In genomic region chr9:43221643-43222428, GRCm38 (mm10) we compare ENCODE assay signal across 8 mouse cellular contexts. TPM values are rescaled to one million over a fixed set of nuclear protein-coding genes. Genes with fewer than 3 reads are reported as not detected.
DNase-seq lines count a peak whose midpoint lies in the region; ATAC-seq and TF ChIP-seq lines count a peak whose summit lies in the region.

No protein-coding gene starts in this region.

- ATAC-seq in forebrain, embryonic 13.5 days = peak; percentile 57

- no peak overlapping the region for H3K4me2 ChIP-seq in forebrain, embryonic 13.5 days

- TF ChIP-seq CTCF in MEL (IDR thresholded peaks at IDR 0.05 in 2 of 3, conservative IDR thresholded peaks at IDR 0.05 in 1 of 3; ENCODE audit: control insufficient read depth in 1 of 3, insufficient read depth in 1 of 3, low read depth in 2 of 3, low read length in 3 of 3, poor library complexity in 1 of 3, severe bottlenecking in 1 of 3) = peak; percentile 72 to 92 (median 81)

- no peak overlapping the region for H3K27ac ChIP-seq in MEL (ENCODE audit: control insufficient read depth, low read depth, low read length)
- H3K27ac ChIP-seq in forebrain, embryonic 13.5 days = no peak overlapping the region
- peak overlapping the region; percentile 74 for H3K27ac ChIP-seq in hindbrain, embryonic 10.5 days

- no peak for TF ChIP-seq EP300 in MEL (IDR thresholded peaks at IDR 0.05; ENCODE audit: low read depth in 1 of 2, low read length in 2 of 2)

- TF ChIP-seq RAD21 in MEL (IDR thresholded peaks at IDR 0.05; ENCODE audit: low read depth, low read length) = peak; percentile 92

- no peak; a peak in 1 of 4 replicates for TF ChIP-seq POLR2A in MEL (IDR thresholded peaks at IDR 0.05; ENCODE audit: control insufficient read depth in 1 of 2, insufficient read depth in 1 of 2, low read depth in 1 of 2, low read length in 2 of 2, poor library complexity in 1 of 2)

- H3K79me2 ChIP-seq in MEL (ENCODE audit: control insufficient read depth, insufficient read depth, low read length, poor library complexity) = peaks cover 1% of the 10 kb centered on the region; the same call in 1 of the 2 replicates

- peak; percentile 79 for DNase-seq in MEL (ENCODE audit: low read depth, low spot score)
- DNase-seq in c-Kit-positive CD71-positive TER-119-positive erythroid progenitor cells, embryonic 14.5 days (ENCODE audit: low spot score) = peak; percentile 79
- peak; percentile 87 for DNase-seq in hindbrain, embryonic 10.5 days (ENCODE audit: low spot score)
- DNase-seq in layer of hippocampus, postnatal 10 days (ENCODE audit: low spot score in 2 of 2) = peak; percentile 94 to 96
- peak; percentile 78 for DNase-seq in lung, postnatal 25 days (ENCODE audit: low spot score)
- peak; percentile 96 for DNase-seq in right cerebral cortex, adult 2 months (ENCODE audit: low spot score in 2 of 2)
- peak; percentile 80 to 82 for DNase-seq in urinary bladder, postnatal 36 days (ENCODE audit: low spot score in 2 of 2)

- H3K9me3 ChIP-seq in MEL (replicated peaks; ENCODE audit: insufficient read depth, low read length) = no peaks in the 10 kb centered on the region
- no peaks in the 10 kb centered on the region for H3K9me3 ChIP-seq in forebrain, embryonic 13.5 days (replicated peaks)
- H3K9me3 ChIP-seq in hindbrain, embryonic 10.5 days = no peaks in the 10 kb centered on the region

- H3K36me3 ChIP-seq in MEL (ENCODE audit: control insufficient read depth in 1 of 2, insufficient read depth in 2 of 2, low read length in 2 of 2) = peaks cover 3 to 17% of the 10 kb centered on the region in 2 experiments; a peak in 3 of 4 replicates
- no peaks in the 10 kb centered on the region for H3K36me3 ChIP-seq in forebrain, embryonic 13.5 days (ENCODE audit: poor library complexity, severe bottlenecking)
- peaks cover 6% of the 10 kb centered on the region; the same call in 1 of the 2 replicates for H3K36me3 ChIP-seq in hindbrain, embryonic 10.5 days

- WGBS in forebrain, embryonic 13.5 days = 32% methylated on average over 18 of the region's 18 CpGs
- 30% methylated on average over 18 of the region's 18 CpGs for WGBS in hindbrain, embryonic 10.5 days

- no peak overlapping the region for H3K4me3 ChIP-seq in MEL (ENCODE audit: control insufficient read depth in 1 of 2, insufficient read depth in 1 of 2, low read depth in 2 of 2, low read length in 2 of 2)
- no peak overlapping the region for H3K4me3 ChIP-seq in forebrain, embryonic 13.5 days
- H3K4me3 ChIP-seq in hindbrain, embryonic 10.5 days = no peak overlapping the region; the same call in 1 of the 2 replicates

- no peak overlapping the region for H3K9ac ChIP-seq in MEL (ENCODE audit: control insufficient read depth, low read depth, low read length, poor library complexity, severe bottlenecking)
- no peak overlapping the region for H3K9ac ChIP-seq in forebrain, embryonic 13.5 days

- peaks cover 3 to 22% of the 10 kb centered on the region in 2 experiments; a peak in 3 of 4 replicates for H3K4me1 ChIP-seq in MEL (ENCODE audit: control insufficient read depth in 1 of 2, insufficient read depth in 2 of 2, low read length in 2 of 2)
- H3K4me1 ChIP-seq in forebrain, embryonic 13.5 days = peaks cover 3% of the 10 kb centered on the region; the same call in 1 of the 2 replicates
- H3K4me1 ChIP-seq in hindbrain, embryonic 10.5 days (replicated peaks) = peaks cover 25% of the 10 kb centered on the region

- H3K27me3 ChIP-seq in MEL (ENCODE audit: control insufficient read depth in 1 of 2, insufficient read depth in 2 of 2, low read length in 2 of 2) = no peaks in the 10 kb centered on the region
- no peaks in the 10 kb centered on the region for H3K27me3 ChIP-seq in forebrain, embryonic 13.5 days
- H3K27me3 ChIP-seq in hindbrain, embryonic 10.5 days (ENCODE audit: insufficient read depth, poor library complexity, severe bottlenecking) = no peaks in the 10 kb centered on the region; the same call in 1 of the 2 replicates

TF ChIP-seq in MEL, 35 proteins besides CTCF, POLR2A, EP300 and RAD21:
- TF ChIP-seq ZC3H11A (IDR thresholded peaks at IDR 0.05; ENCODE audit: low read depth, low read length) (peak; percentile 95), MAX (IDR thresholded peaks at IDR 0.05; ENCODE audit: low read length) (no peak), MYC (IDR thresholded peaks at IDR 0.05; ENCODE audit: low read depth, low read length) (0 out of 2 replicates have a peak, but pooled peaks have one; percentile 28), MEF2A (IDR thresholded peaks at IDR 0.05; ENCODE audit: extremely low read depth, insufficient replicate concordance, low read depth, low read length, poor library complexity, severe bottlenecking) (no peak), MAFK (IDR thresholded peaks at IDR 0.05; ENCODE audit: borderline replicate concordance, low read depth, low read length) (no peak), SMC3 (IDR thresholded peaks at IDR 0.05; ENCODE audit: low read depth, low read length) (peak; percentile 98), NELFE (IDR thresholded peaks at IDR 0.05; ENCODE audit: low read depth, low read length) (no peak)

RNA-seq across cellular contexts. Expression of gene Pou2f3, which starts 11.7 kb away (rescaled TPM):
- total RNA-seq in MEL (2012; rRNA removed) = not detected in 2 replicates
- polyA plus RNA-seq in MEL (2012; ENCODE audit: insufficient read depth in 1 of 2, insufficient read length in 2 of 2, low read depth in 1 of 2, low replicate concordance in 2 of 2, missing spikeins in 1 of 2) = not detected
- not detected in 2 replicates for polyA plus RNA-seq in forebrain, embryonic 13.5 days (2015; fragmentation: Nextera tagmentation; extraction: Ambion mirVana)
- polyA plus RNA-seq in hindbrain, embryonic 10.5 days (2016; fragmentation: Nextera tagmentation; extraction: Ambion mirVana) = 0.09 TPM in 1 of 2 replicates, not detected in the other
- total RNA-seq in layer of hippocampus, postnatal 10 days (2021) = under 1 TPM in 1 of 2 experiments, not detected in 1; 0.22 TPM

RNA-seq across cellular contexts. Expression of gene Oaf, which starts 17.9 kb away (rescaled TPM):
- total RNA-seq in MEL (2012; rRNA removed) = 57.6 and 64.2 TPM in 2 replicates
- polyA plus RNA-seq in MEL (2012; ENCODE audit: insufficient read depth in 1 of 2, insufficient read length in 2 of 2, low read depth in 1 of 2, low replicate concordance in 2 of 2, missing spikeins in 1 of 2) = 100 to 1,000 TPM in 1 of 2 experiments, not detected in 1; 137 TPM
- 7.6 and 9.1 TPM in 2 replicates for polyA plus RNA-seq in forebrain, embryonic 13.5 days (2015; fragmentation: Nextera tagmentation; extraction: Ambion mirVana)
- polyA plus RNA-seq in hindbrain, embryonic 10.5 days (2016; fragmentation: Nextera tagmentation; extraction: Ambion mirVana) = 34.9 and 43.0 TPM in 2 replicates
- total RNA-seq in layer of hippocampus, postnatal 10 days (2021) = 10 to 100 TPM; 12.2 to 14.6 TPM
